Mouse (Mus musculus): Measurements from ENCODE around the gene Hs3st3a1.

Hs3st3a1 gene

GRCm38 (mm10) chr11:64560471-64560870 is 125.3 kb downstream of the Hs3st3a1 start:
- DNase-seq: no peak

GRCm38 (mm10) chr11:64562771-64563170 is 127.6 kb downstream of the Hs3st3a1 start:
- no peak for DNase-seq
